Mouse (Mus musculus) kidney, postnatal 0 days (tissue): ENCODE results near the gene Bbof1. TPM values are rescaled to one million over a fixed set of nuclear protein-coding genes. Genes with fewer than 3 reads are reported as not detected.

Experiments
- ATAC-seq: fragments of 200-750 bp; cut with Nextera tagmentation; replicated peaks from 2 replicates; pipeline ENCODE4 v1.8.0; 2017; ENCODE audit warnings: low read depth, moderate number of reproducible peaks, moderate TSS enrichment, moderate library complexity; ENCODE audit not compliant: low FRiP score
- DNase-seq: peaks from one replicate; pipeline ENCODE4 v3.0.0-alpha.2; 2016; ENCODE audit warnings: low spot score
- H3K27ac ChIP-seq: fragments of 300-500 bp; sonication (generic); 2 replicates; pipeline ENCODE4 v1.5.1; 2014; ENCODE audit warnings: mild to moderate bottlenecking
- H3K27me3 ChIP-seq: fragments of 300-500 bp; sonication (generic); 2 replicates; pipeline ENCODE4 v1.6.1; 2014; ENCODE audit warnings: low read length, mixed read lengths; ENCODE audit not compliant: insufficient read depth
- H3K36me3 ChIP-seq: fragments of 300-500 bp; sonication (generic); 2 replicates; pipeline ENCODE4 v1.6.1; 2014; ENCODE audit warnings: low read length, mixed read lengths; ENCODE audit not compliant: insufficient read depth
- H3K4me1 ChIP-seq: fragments of 300-500 bp; sonication (generic); replicated peaks from 2 replicates; pipeline ENCODE4 v1.6.1; 2014; ENCODE audit warnings: antibody characterized with exemption, low read length, mixed read lengths; ENCODE audit not compliant: insufficient read depth
- H3K4me2 ChIP-seq: fragments of 300-500 bp; sonication (generic); 2 replicates; pipeline ENCODE4 v1.6.1; 2014; ENCODE audit warnings: mild to moderate bottlenecking, low read length, moderate library complexity, mixed read lengths
- H3K4me3 ChIP-seq: fragments of 300-500 bp; sonication (generic); replicated peaks from 2 replicates; pipeline ENCODE4 v1.5.1; 2014; ENCODE audit warnings: low read depth, low read length
- H3K9ac ChIP-seq: fragments of 300-500 bp; sonication (generic); 2 replicates; pipeline ENCODE4 v1.6.1; 2014; ENCODE audit warnings: low read depth, low read length
- H3K9me3 ChIP-seq: fragments of 300-500 bp; sonication (generic); replicated peaks from 2 replicates; pipeline ENCODE4 v1.6.1; 2016; ENCODE audit warnings: low read length, inconsistent platforms, mixed read lengths
- CTCF ChIP-seq: IDR thresholded peaks from 2 replicates; pipeline ENCODE4 v1.5.1; 2016; ENCODE audit warnings: antibody characterized with exemption, low read depth, mild to moderate bottlenecking, moderate library complexity
- WGBS: fragments of 180-500 bp; shearing (Covaris S2); extraction: QIAGEN DNeasy Blood & Tissue Kit; methylation state at CpG from one replicate; pipeline ENCODE4 v1.1.7; 2014; 5-methylcytosine and 5-hydroxymethylcytosine counted together
- polyA plus RNA-seq: library from polyadenylated mRNA; unstranded; fragments of >200 nt; fragmentation: Nextera tagmentation; extraction: Ambion mirVana; gene quantifications from 2 replicates; pipeline ENCODE4 v1.2.1, GENCODE M21; 2015

Bbof1 gene
- polyA plus RNA-seq, 1 experiment from 2014 or later: 1.3 TPM

GRCm38 (mm10) chr12:84429825-84430224 is 21.0 kb downstream of the Bbof1 start:
- WGBS: 78% methylated on average over 2 of the region's 2 CpGs
- ATAC-seq: no peak
- no peak for TF ChIP-seq CTCF

GRCm38 (mm10) chr12:84438697-84439096 is 29.8 kb downstream of the Bbof1 start:
- no peaks in the 10 kb centered on the region for H3K9me3 ChIP-seq
- TF ChIP-seq CTCF: no peak
- whole genome bisulfite sequencing: 61% methylated on average over 2 of the region's 2 CpGs
- no peaks in the 10 kb centered on the region for H3K4me1 ChIP-seq
- ATAC-seq (no peak), DNase-seq (no peak)
- H3K27me3 ChIP-seq: no peaks in the 10 kb centered on the region
- H3K4me2 ChIP-seq: no peak overlapping the region
- H3K27ac ChIP-seq: no peak overlapping the region
- no peak overlapping the region for H3K9ac ChIP-seq
- no peak overlapping the region for H3K4me3 ChIP-seq
- H3K36me3 ChIP-seq: 0 out of 2 replicates have a peak, but pooled peaks cover 10% of the 10 kb centered on the region

More at GRCm38 (mm10) chr12:84429825-84430224, 21.0 kb downstream of the Bbof1 start:
- Histone ChIP-seq H3K4me1 (no peaks in the 10 kb centered on the region), H3K27me3 (no peaks in the 10 kb centered on the region), H3K27ac (no peak overlapping the region), H3K9me3 (no peaks in the 10 kb centered on the region), H3K9ac (no peak overlapping the region), H3K4me3 (no peak overlapping the region), H3K4me2 (no peak overlapping the region), H3K36me3 (peaks cover 3% of the 10 kb centered on the region; the same call in 1 of the 2 replicates)
- no peak for DNase-seq

DNA sequence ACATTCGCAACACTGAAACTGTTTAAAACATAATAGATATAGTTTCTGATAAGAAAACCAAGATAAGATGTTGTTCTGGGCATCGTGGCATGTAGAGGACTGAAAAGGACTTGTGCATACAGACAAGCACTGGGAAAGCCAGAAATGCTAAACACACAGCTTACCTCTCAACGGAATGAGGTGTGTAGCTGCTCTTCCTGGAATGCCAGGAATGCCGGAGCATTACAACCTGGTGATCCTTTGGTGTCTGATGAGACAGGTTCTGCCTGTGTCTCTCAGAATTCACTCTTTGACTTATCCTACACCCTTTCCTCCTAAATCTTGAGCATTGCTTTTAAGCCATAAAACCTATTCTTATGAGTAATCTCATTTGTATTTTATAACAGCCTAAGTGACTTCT is 33.7 kb downstream of the Bbof1 start:
- H3K4me2 ChIP-seq: no peak overlapping the region
- no peak overlapping the region for H3K9ac ChIP-seq
- 0 out of 2 replicates have a peak, but pooled peaks cover 10% of the 10 kb centered on the region for H3K36me3 ChIP-seq
- no peaks in the 10 kb centered on the region for H3K9me3 ChIP-seq
- no peak for TF ChIP-seq CTCF
- no peak overlapping the region for H3K4me3 ChIP-seq
- no peaks in the 10 kb centered on the region for H3K27me3 ChIP-seq
- ATAC-seq (no peak), DNase-seq (no peak)
- 74% methylated on average over 4 of the region's 4 CpGs for WGBS
- no peaks in the 10 kb centered on the region for H3K4me1 ChIP-seq
- no peak overlapping the region for H3K27ac ChIP-seq

GRCm38 (mm10) chr12:84447386-84447785 is 38.5 kb downstream of the Bbof1 start:
- ATAC-seq (no peak), DNase-seq (peak; percentile 16)
- Histone ChIP-seq H3K9ac (no peak overlapping the region), H3K4me1 (0 out of 2 replicates have a peak, but pooled peaks cover 3% of the 10 kb centered on the region), H3K4me2 (no peak overlapping the region), H3K27me3 (no peaks in the 10 kb centered on the region), H3K27ac (no peak overlapping the region; the same call in 1 of the 2 replicates), H3K4me3 (no peak overlapping the region), H3K9me3 (no peaks in the 10 kb centered on the region), H3K36me3 (no peaks in the 10 kb centered on the region)
- TF ChIP-seq CTCF: no peak
- 57% methylated on average over 1 of the region's 1 CpGs for WGBS

- DNase-seq (no peak), ATAC-seq (no peak)
- WGBS: 81% methylated on average over 6 of the region's 6 CpGs
- Histone ChIP-seq H3K9ac (no peak overlapping the region), H3K9me3 (no peaks in the 10 kb centered on the region), H3K27ac (no peak overlapping the region; the same call in 1 of the 2 replicates), H3K27me3 (no peaks in the 10 kb centered on the region), H3K4me2 (no peak overlapping the region), H3K4me1 (0 out of 2 replicates have a peak, but pooled peaks cover 3% of the 10 kb centered on the region), H3K4me3 (no peak overlapping the region), H3K36me3 (no peaks in the 10 kb centered on the region)
- no peak for TF ChIP-seq CTCF
Observed at GRCm38 (mm10) chr12:84448181-84448580, 39.3 kb downstream of the Bbof1 start.

- Histone ChIP-seq H3K9ac (peak overlapping the region; percentile 81; the same call in 1 of the 2 replicates), H3K4me3 (peak overlapping the region; percentile 76), H3K9me3 (no peaks in the 10 kb centered on the region), H3K36me3 (no peaks in the 10 kb centered on the region), H3K27ac (peak overlapping the region; percentile 96), H3K4me2 (peak overlapping the region; percentile 85), H3K27me3 (no peaks in the 10 kb centered on the region), H3K4me1 (0 out of 2 replicates have a peak, but pooled peaks cover 3% of the 10 kb centered on the region)
- no peak for ATAC-seq
- DNase-seq: no peak
- TF ChIP-seq CTCF: no peak
- 58% methylated on average over 10 of the region's 10 CpGs for WGBS
Observed at GRCm38 (mm10) chr12:84449887-84450286, 41.0 kb downstream of the Bbof1 start.

- DNase-seq: peak; percentile 65
- ATAC-seq: peak; percentile 10
- no peak for TF ChIP-seq CTCF
- Histone ChIP-seq H3K27me3 (no peaks in the 10 kb centered on the region), H3K4me3 (peak overlapping the region; percentile 76), H3K36me3 (no peaks in the 10 kb centered on the region), H3K4me2 (peak overlapping the region; percentile 85), H3K9ac (peak overlapping the region; percentile 81), H3K4me1 (0 out of 2 replicates have a peak, but pooled peaks cover 3% of the 10 kb centered on the region), H3K9me3 (no peaks in the 10 kb centered on the region), H3K27ac (peak overlapping the region; percentile 96)
- WGBS: 0% methylated on average over 6 of the region's 6 CpGs
Observed at GRCm38 (mm10) chr12:84450351-84450717, 41.5 kb downstream of the Bbof1 start.
